Mouse (Mus musculus): ENCODE measurements around the gene Lrp3. TPM values are rescaled to one million over a fixed set of nuclear protein-coding genes. Genes with fewer than 3 reads are reported as not detected.

The Lrp3 gene
- total RNA-seq, 2 experiments from 2014 or later, result not detected

DNA sequence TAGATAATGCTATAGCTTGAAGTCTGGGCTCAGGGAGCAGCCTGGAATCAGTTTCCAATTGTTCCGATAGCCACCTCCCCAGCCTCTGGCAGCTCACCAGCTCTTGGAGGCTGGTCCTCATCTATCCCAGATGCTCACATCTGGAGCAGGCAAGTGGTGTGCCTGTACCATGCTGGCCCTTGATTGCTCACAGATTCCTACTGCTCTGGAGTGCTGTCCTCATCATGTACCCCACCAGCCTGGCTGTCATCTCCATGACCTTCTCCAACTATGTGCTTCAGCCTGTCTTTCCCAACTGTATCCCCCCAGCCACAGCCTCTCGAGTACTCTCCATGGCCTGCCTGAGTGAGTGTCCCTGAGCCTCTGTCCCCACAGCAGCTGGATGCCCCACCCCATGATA, 18.3 kb downstream of the Lrp3 start:
- ATAC-seq (replicated peaks; ENCODE audit: low FRiP score, poor library complexity, severe bottlenecking), result no peak

DNA sequence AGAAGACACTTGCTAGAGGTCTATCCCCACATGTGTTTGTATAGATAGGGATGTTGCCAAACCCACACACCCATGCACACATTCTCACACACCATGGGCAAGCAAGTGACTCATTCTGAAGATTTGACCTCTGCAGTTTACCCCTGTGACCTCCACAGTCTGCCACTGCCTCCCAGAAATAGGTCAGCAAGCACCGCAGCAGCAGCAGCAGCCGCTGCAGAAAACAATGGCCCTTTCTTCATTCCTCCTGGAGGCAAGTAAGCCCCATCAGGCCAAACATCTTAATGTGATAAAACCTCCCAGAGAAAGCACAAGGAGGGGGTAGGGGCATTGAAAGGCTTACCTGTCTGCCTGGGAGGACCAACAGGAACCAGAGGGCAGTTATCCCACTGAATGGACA, 24.0 kb downstream of the Lrp3 start:
- no peak for ATAC-seq (replicated peaks; ENCODE audit: low FRiP score, poor library complexity, severe bottlenecking)

DNA sequence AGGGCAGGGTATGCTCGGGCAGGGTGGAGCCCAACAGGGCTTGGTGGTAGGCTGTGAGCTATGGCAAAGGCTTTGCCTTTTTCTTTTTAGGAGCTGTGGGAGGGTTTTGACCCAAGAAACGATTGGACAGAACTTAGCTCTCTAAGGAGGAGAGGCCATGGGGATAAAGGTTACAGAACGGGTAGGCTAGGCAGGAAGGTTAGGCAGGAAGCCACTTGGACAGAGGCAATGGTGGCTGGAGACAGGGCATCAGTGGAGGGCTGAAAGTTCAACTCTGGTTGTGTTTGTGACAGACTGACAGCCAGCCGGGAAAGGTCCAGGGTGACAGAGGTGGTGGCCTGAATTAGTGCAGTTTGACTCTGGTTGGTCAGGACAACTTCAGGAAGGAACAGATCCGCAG, 25.6 kb downstream of the Lrp3 start:
- ATAC-seq (replicated peaks; ENCODE audit: low FRiP score, poor library complexity, severe bottlenecking), result no peak

DNA sequence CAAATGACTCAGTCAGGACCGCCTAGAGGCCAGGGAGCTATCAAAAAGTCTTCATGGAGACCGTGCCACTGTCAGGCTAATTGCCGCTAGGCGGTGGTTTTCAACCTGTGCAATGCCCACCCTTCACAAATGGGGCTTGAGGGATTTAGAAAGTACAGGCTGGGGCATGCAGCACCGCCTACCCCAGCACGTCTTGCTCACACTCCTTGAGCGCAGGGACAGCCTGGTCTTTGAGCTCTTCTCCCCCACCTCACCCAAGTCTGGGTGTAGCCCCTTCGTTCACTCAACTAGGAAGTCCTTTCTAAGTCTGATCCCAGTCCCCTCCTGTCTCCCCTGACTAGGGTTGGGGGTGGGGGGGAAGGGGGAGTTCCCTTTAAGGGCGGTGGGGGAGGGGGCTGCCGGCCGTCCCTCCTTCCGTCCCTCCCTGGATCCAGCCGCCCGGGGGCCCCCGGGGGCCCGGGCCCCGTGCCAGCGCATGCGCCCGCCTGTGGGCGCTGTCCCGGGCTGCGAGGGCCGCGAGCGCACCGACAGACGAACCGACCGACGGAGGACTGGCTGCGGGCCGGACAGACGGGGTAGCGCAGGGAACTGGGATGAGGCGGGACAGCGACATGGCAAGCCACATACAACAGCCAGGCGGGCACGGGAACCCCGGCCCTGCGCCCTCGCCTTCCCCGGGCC, 29.3 kb downstream of the Lrp3 start, which contains the start of gene Slc7a10:
Gene Slc7a10 (plus strand): TSS at position 497 of the 681 bp plus-strand sequence.
- ATAC-seq (replicated peaks; ENCODE audit: low FRiP score, poor library complexity, severe bottlenecking), result no peak

DNA sequence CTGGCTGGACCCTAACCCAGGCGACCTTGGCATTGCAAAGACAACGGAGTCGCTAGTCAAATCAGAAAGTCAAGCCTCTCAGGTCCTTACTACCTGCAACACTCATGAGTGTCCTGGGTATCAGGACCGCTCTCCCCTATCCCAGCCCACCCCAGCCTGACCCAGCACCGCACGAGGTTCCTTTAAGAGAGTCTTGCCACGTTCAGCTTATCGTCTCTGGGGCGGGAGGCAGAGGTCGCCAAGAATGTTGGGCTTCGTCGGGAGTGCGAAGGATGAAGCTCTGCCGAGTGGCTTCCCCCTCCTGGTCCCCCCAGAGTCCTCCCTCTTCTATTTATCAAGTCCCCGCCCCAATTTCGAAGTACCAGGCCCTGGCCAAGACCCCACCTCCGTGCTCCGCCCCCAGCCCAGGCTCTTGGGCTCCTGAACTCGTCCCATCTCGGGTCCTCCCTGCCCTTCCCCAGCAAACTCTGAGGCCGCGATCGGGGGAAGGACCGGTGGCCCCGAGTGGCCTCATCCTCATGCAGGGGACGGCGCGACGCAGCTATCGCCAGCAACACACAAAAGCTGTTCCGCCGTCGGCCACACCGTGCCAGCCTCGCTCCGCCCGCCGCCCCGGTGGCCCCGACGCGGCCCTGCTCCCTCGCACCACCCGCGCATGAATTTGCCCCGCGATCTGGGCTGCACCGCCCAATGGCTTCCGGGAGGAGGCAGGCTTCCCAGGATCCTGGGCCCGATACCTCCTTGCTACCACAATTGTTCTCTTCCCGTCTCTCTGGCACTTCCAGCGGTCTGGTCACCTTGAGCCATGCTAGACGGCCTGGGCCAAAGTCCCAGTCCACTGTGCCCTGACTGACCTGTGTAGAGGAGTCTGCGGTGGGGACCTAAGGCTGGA, 30.2 kb downstream of the Lrp3 start:
- ATAC-seq (replicated peaks; ENCODE audit: low FRiP score, poor library complexity, severe bottlenecking), result no peak

DNA sequence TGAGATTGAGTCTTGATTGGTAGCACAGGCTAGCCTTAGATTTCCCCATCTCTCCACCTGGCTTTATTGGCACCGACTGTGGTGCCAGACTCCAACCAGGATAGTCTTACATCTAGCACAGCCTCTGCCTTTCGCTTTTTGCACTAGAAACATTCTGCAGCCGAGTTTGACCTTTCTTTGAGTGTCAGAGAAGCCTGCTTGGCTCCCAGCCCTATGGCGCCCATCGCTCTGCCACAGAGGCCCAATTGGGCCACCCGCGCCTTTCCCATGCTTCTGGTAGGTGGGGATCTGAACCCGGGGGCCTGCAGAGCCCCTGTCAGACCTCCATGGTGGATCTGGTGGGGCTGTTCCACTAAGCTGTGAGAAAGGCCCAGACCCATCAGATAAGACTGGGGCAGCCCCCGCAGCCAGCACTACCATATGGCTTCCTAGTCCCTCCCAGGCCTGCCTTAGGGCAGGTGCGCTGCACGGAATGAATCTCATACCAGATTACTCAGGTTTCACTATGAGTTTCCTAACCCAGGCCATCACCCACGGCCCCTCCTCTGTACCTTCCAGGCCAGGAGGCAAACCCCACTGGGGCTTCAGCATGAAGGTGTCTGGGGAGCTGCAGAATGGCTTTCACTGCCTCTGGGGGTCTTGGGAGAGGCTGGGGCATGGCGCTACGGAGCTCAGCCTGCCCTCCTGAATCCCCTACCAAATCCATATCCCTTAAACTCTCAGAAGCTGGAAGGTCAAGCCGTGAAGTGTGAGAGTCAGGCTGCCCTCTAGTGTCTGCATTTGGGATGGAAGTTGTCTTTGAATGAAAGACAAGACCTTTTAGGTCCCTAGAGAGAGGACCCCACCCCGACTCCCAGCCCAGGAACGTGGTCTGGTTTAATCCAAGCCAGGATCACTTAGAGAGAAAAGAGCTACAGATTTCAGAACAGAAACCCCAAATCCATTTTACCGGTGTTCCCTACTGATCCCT, 38.6 kb downstream of the Lrp3 start:
- ATAC-seq (replicated peaks; ENCODE audit: low FRiP score, poor library complexity, severe bottlenecking), result no peak

DNA sequence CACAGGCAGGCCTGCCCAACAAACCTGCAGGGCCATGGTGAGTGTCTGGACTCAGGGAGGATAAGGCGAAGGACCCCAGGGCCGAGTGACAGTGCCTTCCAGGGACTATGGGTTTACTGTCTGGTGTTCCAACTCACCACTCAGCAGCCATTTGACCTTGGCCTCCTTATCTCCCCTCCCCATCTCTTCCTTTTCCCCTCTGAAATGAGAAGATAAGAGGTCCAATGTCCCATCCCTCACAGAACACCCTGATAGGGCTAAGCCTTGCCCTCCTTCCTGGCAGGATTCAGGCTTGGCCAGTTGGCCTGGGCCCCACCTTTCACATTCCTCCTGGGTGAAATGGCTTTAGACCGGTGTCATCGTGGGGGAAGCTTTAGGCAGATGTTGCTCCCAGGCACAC, 39.8 kb downstream of the Lrp3 start:
- no peak for ATAC-seq (replicated peaks; ENCODE audit: low FRiP score, poor library complexity, severe bottlenecking)

DNA sequence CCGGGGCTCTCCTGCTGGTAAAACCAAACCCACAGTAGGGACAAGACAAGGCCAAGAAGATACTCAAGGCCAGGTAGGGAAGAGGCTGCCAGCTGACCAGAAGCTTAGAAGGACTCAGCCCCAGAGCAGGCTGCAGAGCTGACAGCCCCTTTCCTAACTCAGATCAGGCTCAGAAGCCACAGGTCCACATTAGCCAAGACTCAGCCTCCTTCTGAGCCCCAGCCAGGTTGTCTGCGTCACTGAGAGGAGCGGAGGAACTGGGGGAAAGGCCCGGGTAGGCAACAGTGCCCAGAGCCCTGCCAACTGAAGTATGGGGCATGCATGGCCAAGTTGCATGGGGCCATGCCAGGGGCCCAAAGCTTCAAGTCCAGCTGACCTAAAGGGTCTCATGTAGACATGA, 42.8 kb downstream of the Lrp3 start:
- ATAC-seq (replicated peaks; ENCODE audit: low FRiP score, poor library complexity, severe bottlenecking), result no peak

DNA sequence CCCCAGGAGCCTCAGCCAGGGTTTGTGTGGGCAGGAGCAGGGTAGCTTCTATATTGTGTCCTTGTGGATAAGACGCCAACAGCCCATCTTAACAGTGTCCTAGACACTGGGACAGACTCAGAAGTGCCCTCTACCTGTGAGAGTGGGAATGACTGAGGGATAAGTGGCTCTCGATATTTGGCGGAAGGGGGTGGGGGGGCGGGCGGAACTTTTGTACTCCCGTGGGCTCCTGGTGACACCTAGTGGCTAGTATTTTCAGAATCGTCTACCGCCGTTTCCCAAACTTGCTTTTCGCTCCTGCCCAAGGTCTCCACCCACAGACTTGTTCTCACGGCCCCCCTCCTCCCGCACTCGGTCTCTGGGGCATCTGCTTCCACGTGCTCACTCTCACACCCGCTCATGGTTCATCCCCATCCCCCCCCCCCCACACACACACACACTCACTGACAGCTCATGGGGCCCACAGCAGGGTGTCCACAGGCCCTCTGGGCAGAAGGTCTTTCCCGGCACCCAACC, 43.4 kb downstream of the Lrp3 start:
- ATAC-seq (replicated peaks; ENCODE audit: low FRiP score, poor library complexity, severe bottlenecking), result no peak

DNA sequence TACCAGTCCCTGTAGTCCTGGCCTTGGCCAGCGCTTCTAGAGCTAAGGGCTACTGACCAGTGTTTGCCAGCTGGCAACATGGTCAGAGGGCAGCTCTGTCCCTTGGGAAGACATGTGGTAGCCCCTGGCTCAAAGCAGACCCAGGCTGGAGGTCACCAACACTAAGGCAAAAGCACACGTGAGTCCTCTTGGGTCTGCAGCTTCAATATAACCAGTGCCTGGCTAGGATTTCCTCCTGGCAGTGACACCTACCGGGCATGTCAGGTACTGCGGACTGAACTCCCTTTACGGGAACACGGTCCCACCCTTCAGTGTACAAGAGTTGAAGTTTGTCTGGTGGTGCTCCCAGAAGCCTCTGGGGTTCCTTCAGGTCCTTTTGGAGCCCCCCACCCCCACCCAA, 46.0 kb downstream of the Lrp3 start:
- ATAC-seq (replicated peaks; ENCODE audit: low FRiP score, poor library complexity, severe bottlenecking), result peak; percentile 81

DNA sequence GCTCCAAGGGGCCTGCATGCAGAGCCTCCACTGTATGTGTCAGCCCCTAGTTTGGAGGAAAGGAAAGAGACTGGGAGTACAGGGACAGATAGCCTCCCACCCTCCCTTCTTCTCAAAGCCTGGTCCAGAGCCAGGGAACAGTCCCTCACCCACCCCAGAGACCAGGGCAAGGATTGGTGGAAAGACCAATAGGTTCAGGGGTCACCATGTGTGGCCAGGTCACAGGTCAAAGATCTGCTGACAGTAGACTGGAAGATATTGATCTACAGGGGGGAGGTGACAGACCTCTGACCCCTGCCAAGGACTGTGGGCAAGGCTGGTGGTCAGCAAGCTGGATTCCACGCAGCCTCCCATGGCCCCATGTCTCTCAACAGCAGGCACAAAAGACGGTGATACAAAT, 47.4 kb downstream of the Lrp3 start:
- no peak for ATAC-seq (replicated peaks; ENCODE audit: low FRiP score, poor library complexity, severe bottlenecking)

DNA sequence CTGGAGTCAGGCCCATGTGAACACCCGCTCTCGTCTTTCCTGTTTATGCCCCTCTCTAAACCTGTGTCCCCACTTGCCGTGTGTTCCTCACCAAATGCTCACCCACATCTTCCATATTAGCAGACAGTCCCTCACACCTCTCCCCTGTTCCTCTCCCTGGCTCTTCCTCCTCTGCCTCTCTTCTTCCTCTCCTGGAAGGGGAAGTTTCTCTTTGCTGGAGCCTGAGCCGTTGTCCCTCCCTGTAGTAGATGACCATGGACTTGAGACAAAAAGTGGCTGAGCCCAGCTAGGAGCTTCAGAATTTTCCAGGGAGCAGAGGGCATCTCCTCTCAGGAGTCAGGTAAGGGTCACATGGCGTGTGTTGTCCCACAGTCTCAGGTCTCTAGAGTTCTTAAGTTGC, 48.3 kb downstream of the Lrp3 start:
- no peak for ATAC-seq (replicated peaks; ENCODE audit: low FRiP score, poor library complexity, severe bottlenecking)

DNA sequence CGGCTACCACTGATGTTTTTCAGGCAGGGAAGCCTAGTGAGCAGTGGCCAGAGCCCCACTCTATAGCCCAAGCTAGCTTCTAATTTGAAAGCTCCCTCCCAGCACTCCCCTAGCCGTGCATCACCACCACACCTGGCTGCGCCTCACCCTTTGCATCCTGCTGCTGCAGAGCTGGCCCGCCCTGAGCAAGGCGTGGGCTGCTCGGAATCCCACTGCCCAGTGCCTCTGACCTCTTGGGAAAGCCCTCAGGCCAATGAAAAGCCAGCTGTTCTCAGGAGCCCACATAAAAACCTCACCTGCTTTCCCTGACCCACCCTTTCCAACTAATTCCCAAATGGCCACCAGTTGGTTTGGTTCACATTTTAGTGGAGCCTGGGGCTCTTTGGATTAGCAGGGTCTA, 51.2 kb downstream of the Lrp3 start:
- ATAC-seq (replicated peaks; ENCODE audit: low FRiP score, poor library complexity, severe bottlenecking), result no peak

DNA sequence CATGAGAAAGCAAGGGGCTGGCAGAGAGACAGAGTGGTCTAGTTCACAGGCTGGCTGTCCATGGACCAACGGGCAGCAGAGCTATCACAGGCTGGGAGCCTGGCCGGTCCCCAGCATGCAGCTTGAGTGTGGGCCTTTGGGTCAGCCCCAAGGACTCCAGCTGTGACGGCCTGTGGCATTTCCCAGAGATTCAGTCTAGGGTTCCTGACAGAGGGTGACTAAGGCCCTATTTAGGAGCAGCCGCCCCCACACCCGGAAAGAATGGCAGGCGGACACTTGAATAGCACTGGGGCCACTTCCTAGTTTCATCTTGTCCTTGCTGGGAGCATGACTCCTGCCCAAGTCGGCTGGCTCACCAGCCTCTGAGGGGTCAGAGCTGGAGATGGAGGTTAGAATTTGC, 51.7 kb downstream of the Lrp3 start:
- no peak for ATAC-seq (replicated peaks; ENCODE audit: low FRiP score, poor library complexity, severe bottlenecking)

DNA sequence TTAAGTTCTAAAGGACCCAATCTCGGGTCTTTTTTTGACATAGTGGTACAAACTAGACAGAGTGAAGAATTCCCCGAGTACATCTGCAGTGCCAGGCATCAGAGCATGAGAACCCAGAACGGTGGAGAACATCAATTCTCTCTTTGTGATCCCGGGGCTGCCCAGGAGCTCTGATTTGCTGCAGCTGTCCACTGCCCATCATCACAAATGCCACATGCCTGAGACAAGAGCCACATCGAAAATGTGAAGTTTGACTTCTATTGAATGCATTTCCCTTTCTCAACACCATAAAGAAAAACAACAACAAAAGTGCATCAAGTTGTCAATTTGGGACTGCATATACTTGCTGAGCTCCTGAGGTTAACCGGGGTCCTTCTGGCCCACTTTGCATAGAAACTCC, 52.9 kb downstream of the Lrp3 start:
- ATAC-seq (replicated peaks; ENCODE audit: low FRiP score, poor library complexity, severe bottlenecking), result no peak

DNA sequence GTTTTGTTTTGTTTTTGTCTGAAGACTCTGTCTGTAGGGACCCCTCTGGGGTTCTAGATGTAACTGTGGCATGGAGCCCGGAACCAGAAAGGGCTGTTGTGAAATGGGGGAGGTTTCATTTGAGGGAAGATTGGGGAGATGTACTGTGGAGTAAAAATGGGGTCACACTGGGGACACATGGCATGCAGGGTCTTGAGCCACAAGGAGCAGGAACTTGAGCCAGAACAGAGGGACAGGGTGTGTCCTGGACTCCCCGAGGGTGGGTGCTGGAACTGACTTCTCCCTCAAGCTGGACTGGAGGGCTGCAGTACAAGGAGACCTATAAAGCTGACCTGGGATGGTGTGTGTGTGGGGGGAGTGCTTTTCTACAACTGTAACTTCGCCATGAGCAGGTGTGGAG, 57.8 kb downstream of the Lrp3 start:
- ATAC-seq (replicated peaks; ENCODE audit: low FRiP score, poor library complexity, severe bottlenecking), result no peak

DNA sequence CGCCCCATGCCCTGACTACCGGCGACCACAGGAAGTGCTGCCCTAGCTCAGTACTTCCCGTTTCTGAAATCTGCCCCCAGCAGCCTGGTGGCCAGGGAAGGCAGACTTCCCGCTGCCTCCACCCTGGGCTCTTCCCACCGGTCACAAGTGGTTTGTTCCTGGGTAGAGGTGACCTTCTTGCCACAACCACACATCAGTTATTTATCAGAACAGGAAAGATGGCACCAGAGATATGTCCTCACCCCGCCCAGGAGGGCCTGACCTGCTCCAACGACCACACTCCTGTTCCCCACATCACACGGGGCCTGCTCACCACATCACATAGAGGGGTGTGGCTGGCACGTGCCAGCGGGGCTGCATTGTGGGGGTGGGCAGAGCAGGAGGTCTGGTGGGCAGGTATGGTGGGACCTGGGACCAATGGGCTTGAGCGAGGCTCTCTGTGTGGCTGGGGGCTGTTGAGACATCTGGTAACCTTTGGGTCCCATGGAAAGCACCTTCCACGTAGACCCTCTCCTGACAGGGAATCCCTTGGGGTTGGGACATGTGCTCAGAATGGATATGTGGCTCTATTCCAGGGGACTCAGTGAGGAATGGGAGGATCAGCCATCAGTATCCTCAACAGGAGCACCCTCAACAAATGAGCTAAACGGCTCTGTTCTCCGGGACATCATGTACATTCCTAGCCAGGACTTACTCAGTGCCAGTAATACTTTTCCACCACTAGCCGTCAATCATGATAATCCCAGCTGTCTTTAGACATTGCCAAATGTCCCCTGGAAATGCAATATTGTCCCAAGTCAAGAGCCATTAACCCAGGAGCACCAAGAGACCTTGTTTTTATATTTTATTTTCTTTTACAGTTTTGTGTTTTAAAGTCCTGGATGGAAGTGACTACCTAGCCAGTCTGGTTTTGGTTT, 58.5 kb downstream of the Lrp3 start:
- no peak for ATAC-seq (replicated peaks; ENCODE audit: low FRiP score, poor library complexity, severe bottlenecking)

DNA sequence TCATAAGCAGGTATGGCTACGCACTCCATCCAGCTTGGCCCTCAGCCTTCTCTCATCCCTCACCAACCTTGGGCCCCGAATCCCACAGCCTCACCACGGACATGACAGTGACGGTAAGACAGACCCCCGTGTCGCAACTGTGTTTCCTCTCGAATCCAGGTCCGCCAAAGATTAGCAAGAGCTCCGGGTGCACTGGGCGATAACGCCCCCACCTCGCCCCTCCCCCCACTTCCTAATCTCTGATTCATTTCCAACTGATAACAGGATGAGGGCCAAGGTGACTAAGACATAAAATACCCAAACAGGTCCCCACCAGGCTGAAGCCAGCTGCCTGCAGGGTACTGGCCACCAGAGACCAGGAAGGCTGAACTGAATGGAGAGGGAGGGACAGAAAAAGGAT, 60.8 kb downstream of the Lrp3 start:
- ATAC-seq (replicated peaks; ENCODE audit: low FRiP score, poor library complexity, severe bottlenecking), result no peak

DNA sequence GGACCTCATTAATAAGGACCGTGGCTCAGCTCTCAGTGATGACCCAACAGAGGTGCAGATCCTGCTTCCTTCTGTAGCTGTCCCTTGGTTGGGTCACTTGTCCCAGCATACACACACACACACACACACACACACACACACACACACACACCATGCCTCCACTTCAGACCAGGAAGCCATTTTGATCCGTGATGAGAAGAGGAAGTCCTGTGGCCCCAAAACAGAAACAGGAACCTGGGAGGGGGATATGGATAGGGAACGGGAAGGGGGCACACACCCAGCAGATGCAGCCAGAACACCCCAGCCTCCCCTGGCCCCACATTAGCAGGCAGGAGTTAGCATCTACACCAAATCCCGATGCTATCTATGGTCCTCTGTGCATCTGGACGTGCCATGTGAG, 64.4 kb downstream of the Lrp3 start:
- no peak for ATAC-seq (replicated peaks; ENCODE audit: low FRiP score, poor library complexity, severe bottlenecking)
